Mouse (Mus musculus) heart, adult 10 weeks (tissue): Measurements from ENCODE around the gene Olfr1502. TPM values are rescaled to one million over a fixed set of nuclear protein-coding genes. Genes with fewer than 3 reads are reported as not detected.

Experiments
- polyA plus RNA-seq: library from polyadenylated mRNA; stranded (reverse); fragments of 350-450 nt; fragmentation: Illumina TruSeq; extraction: RNeasy Lipid Tissue Mini Kit (QIAGEN cat#74804); gene quantifications from one replicate; pipeline ENCODE4 v1.2.3, GENCODE M21; 2014; ENCODE audit warnings: low read depth, low replicate concordance

Olfr1502 gene
- polyA plus RNA-seq: not detected

GRCm38 (mm10) chr19:13861495-13861894 lies at the start of gene Olfr1502:
Gene Olfr1502 (plus strand): TSS chr19:13861795.

GRCm38 (mm10) chr19:13819347-13819746 lies 42.2 kb upstream of the Olfr1502 start, which contains the start of gene Olfr1499:
Gene Olfr1499 (minus strand): TSS chr19:13819447.

GRCm38 (mm10) chr19:13830388-13830787 lies 31.2 kb upstream of the Olfr1502 start, which contains the start of gene Olfr1500:
Gene Olfr1500 (minus strand): TSS chr19:13830488.

GRCm38 (mm10) chr19:13850592-13850991 lies 11.0 kb upstream of the Olfr1502 start, which contains the start of gene Olfr1501:
Gene Olfr1501 (minus strand): TSS chr19:13850692.

GRCm38 (mm10) chr19:13897828-13898227 lies 36.2 kb downstream of the Olfr1502 start, which contains the start of gene Olfr1504:
Gene Olfr1504 (minus strand): TSS chr19:13897928.

Other genes with a start within 250 kb of the Olfr1502 start
- gene Olfr1487, start 244.4 kb upstream of the Olfr1502 start, polyA plus RNA-seq: not detected
- gene Olfr1489, start 230.2 kb upstream of the Olfr1502 start, polyA plus RNA-seq: not detected
- not detected for gene Olfr1490, start 210.7 kb upstream of the Olfr1502 start, polyA plus RNA-seq
- gene Olfr1491, start 164.5 kb upstream of the Olfr1502 start, polyA plus RNA-seq: not detected
- not detected for gene Olfr1493-ps1, start 138.5 kb upstream of the Olfr1502 start, polyA plus RNA-seq
- gene Olfr1494, start 122.1 kb upstream of the Olfr1502 start, polyA plus RNA-seq: not detected
- not detected for gene Olfr1495, start 97.2 kb upstream of the Olfr1502 start, polyA plus RNA-seq
- gene Olfr1496, start 83.9 kb upstream of the Olfr1502 start, polyA plus RNA-seq: not detected
- gene Olfr1497, start 63.6 kb upstream of the Olfr1502 start, polyA plus RNA-seq: not detected
- gene Olfr1499, start 42.3 kb upstream of the Olfr1502 start, polyA plus RNA-seq: not detected
- not detected for gene Olfr1500, start 31.3 kb upstream of the Olfr1502 start, polyA plus RNA-seq
- not detected for gene Olfr1501, start 11.1 kb upstream of the Olfr1502 start, polyA plus RNA-seq
- not detected for gene Olfr1504, start 36.1 kb downstream of the Olfr1502 start, polyA plus RNA-seq
- gene Olfr1505, start 51.7 kb downstream of the Olfr1502 start, polyA plus RNA-seq: not detected